12 mouse cellular contexts compared by ENCODE assay signal in the genomic region with DNA sequence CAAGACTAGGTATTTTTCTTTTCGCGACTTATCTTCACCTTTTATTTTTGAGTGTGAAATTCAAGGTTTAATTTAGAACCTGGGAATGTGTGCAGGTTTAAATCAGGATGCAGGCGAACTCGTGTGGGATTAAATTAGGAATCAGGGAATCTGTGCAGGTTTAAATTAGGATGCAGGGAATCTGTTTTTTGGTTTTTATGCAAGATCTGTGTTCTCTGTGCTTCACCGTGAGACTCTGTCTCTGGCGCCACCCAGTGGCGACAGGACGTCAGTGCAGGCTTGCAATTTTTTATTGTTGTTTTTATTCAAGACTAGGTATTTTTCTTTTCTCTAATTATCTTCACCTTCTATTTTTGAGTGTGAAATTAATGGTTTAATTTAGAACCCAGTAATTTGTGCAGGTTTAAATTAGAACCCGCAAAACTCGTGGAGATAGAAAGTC. TPM values are rescaled to one million over a fixed set of nuclear protein-coding genes. Genes with fewer than 3 reads are reported as not detected.
DNase-seq lines count a peak whose midpoint lies in the region; ATAC-seq and TF ChIP-seq lines count a peak whose summit lies in the region.
"Not testable (repeated sequence)": the region's sequence is repeated elsewhere in the genome, so short reads cannot be mapped to it uniquely, and the experiment has no call there.
"Had no signal": no experiment of that assay in that cellular context is flagged by ENCODE, and none has a peak within 500 bp of the region (broad histone marks: within the 10 kb centered on the region; RNA-seq: fewer than 3 reads in every experiment).

No protein-coding gene starts in this region.

- peak; percentile 34 to 58 for DNase-seq in B cell, adult 2 months
- DNase-seq in adrenal gland, adult (ENCODE audit: inconsistent age in 2 of 2, low spot score in 1 of 2): peak; percentile 16 to 55
- DNase-seq in forelimb bud, embryonic 11.5 days (ENCODE audit: low read depth, low spot score): peak; percentile 100
- DNase-seq in hindbrain, postnatal 0 days (ENCODE audit: low spot score): peak; percentile 93
- peak; percentile 79 for DNase-seq in left cerebral cortex, adult 11 months (ENCODE audit: low spot score)
- DNase-seq in midbrain, embryonic 10.5 days (ENCODE audit: low spot score): peak; percentile 70
- DNase-seq in skeletal muscle tissue, adult 2 months (ENCODE audit: low read depth, low spot score): peak; percentile 61

- not testable (repeated sequence) for H3K9ac ChIP-seq in hindbrain, postnatal 0 days (replicated peaks; ENCODE audit: low read length)

- not testable (repeated sequence) for H3K36me3 ChIP-seq in hindbrain, postnatal 0 days (ENCODE audit: insufficient read depth, low read length); midbrain, embryonic 10.5 days

- not testable (repeated sequence) for H3K4me2 ChIP-seq in hindbrain, postnatal 0 days (ENCODE audit: low read depth, low read length)

- H3K4me3 ChIP-seq in hindbrain, postnatal 0 days (ENCODE audit: low read length); midbrain, embryonic 10.5 days: not testable (repeated sequence)

- TF ChIP-seq CTCF in hindbrain, postnatal 0 days (IDR thresholded peaks at IDR 0.05; ENCODE audit: low read depth): not testable (repeated sequence)

- not testable (repeated sequence) for H3K27ac ChIP-seq in hindbrain, postnatal 0 days; midbrain, embryonic 10.5 days (replicated peaks)

- H3K4me1 ChIP-seq in hindbrain, postnatal 0 days (ENCODE audit: insufficient read depth, low read length); midbrain, embryonic 10.5 days: not testable (repeated sequence)

- peak; percentile 66 for ATAC-seq in common myeloid progenitor, adult 5-6 weeks (replicated peaks; ENCODE audit: low read depth, poor library complexity, severe bottlenecking)
- ATAC-seq in hindbrain, postnatal 0 days: peak; percentile 76

- WGBS in hindbrain, postnatal 0 days: 48% methylated on average over 10 of the region's 10 CpGs
- 59% methylated on average over 10 of the region's 10 CpGs for WGBS in midbrain, embryonic 10.5 days

- not testable (repeated sequence) for H3K9me3 ChIP-seq in hindbrain, postnatal 0 days (ENCODE audit: low read length)
- peaks cover 13% of the 10 kb centered on the region; the same call in 1 of the 2 replicates for H3K9me3 ChIP-seq in midbrain, embryonic 10.5 days (replicated peaks)

- H3K27me3 ChIP-seq in hindbrain, postnatal 0 days (ENCODE audit: insufficient read depth, low read length); midbrain, embryonic 10.5 days (ENCODE audit: low read depth, poor library complexity, severe bottlenecking): not testable (repeated sequence)

RNA-seq across cellular contexts. Expression of a gene that starts 22.5 kb away (rescaled TPM):
- total RNA-seq in common myeloid progenitor, adult 5-6 weeks (2017): not detected in 2 replicates
- not detected in 2 replicates for total RNA-seq in hindbrain, postnatal 0 days (2014; rRNA removed)
- polyA plus RNA-seq in hindbrain, postnatal 0 days (2015; fragmentation: Nextera tagmentation; extraction: Ambion mirVana): not detected in 2 replicates
- not detected in 2 replicates for polyA plus RNA-seq in midbrain, embryonic 10.5 days (2016; fragmentation: Nextera tagmentation; extraction: Ambion mirVana)
- total RNA-seq: heart, adult 18-20 months had no signal
- polyA plus RNA-seq: cortical plate, adult 2 months; kidney, embryonic 16.5 days; liver, embryonic 15.5 days had no signal

RNA-seq across cellular contexts. Expression of a gene that starts 52.4 kb away (rescaled TPM):
- not detected in 2 replicates for total RNA-seq in common myeloid progenitor, adult 5-6 weeks (2017)
- total RNA-seq in hindbrain, postnatal 0 days (2014; rRNA removed): not detected in 2 replicates
- not detected in 2 replicates for polyA plus RNA-seq in hindbrain, postnatal 0 days (2015; fragmentation: Nextera tagmentation; extraction: Ambion mirVana)
- not detected in 2 replicates for polyA plus RNA-seq in midbrain, embryonic 10.5 days (2016; fragmentation: Nextera tagmentation; extraction: Ambion mirVana)
- total RNA-seq: heart, adult 18-20 months had no signal
- polyA plus RNA-seq: cortical plate, adult 2 months; kidney, embryonic 16.5 days; liver, embryonic 15.5 days had no signal

Comparison
In these comparisons a context has a peak if more than half of its experiments do, and no peak if none do; other contexts are left out.
1. DNase-seq: peak in every context shown above with its lines; median percentile 100 in forelimb bud, embryonic 11.5 days; 93 in hindbrain, postnatal 0 days; 79 in left cerebral cortex, adult 11 months; 70 in midbrain, embryonic 10.5 days; 61 in skeletal muscle tissue, adult 2 months; 46 in B cell, adult 2 months; 36 in adrenal gland, adult.